Mouse (Mus musculus) liver, embryonic 14.5 days (tissue): ENCODE results near the gene Ager.

Experiments used
- CTCF ChIP-seq: IDR thresholded peaks from 2 replicates; pipeline ENCODE4 v1.5.1; 2016; ENCODE audit warnings: antibody characterized with exemption, low read depth, control low read depth
- EP300 ChIP-seq: IDR thresholded peaks from 2 replicates; pipeline ENCODE4 v1.6.1; 2016; ENCODE audit warnings: antibody characterized with exemption, low read depth

DNA sequence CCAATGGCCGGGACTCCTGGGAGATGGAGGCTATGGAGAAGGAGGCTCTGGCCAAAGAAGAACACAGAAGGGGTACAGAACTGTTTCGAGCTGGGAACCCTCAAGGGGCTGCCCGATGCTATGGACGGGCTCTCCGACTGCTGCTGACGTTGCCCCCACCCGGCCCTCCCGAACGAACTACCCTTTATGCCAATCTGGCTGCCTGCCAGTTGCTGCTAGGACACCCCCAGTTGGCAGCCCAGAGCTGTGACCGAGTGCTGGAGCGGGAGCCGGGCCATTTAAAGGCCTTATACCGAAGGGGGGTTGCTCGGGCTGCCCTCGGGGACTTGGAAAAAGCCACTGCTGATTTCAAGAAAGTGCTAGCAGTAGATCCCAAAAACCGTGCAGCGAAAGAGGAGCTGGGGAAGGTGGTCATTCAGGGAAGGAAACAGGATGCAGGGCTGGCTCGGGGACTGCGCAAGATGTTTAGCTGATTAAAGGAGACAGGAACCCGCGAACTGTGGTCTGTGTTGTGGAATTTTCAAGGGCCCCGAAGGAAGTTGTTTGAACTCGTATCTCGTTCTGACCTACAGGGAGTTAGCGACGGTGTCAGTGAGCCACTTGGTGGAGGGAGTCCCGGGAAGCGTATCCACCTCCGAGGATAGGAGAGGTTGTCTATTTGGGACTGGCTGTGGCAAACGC is 48.3 kb downstream of the Ager start:
- TF ChIP-seq CTCF (no peak), EP300 (no peak)
